ENCODE assay signal across 8 mouse cellular contexts in the genomic region with DNA sequence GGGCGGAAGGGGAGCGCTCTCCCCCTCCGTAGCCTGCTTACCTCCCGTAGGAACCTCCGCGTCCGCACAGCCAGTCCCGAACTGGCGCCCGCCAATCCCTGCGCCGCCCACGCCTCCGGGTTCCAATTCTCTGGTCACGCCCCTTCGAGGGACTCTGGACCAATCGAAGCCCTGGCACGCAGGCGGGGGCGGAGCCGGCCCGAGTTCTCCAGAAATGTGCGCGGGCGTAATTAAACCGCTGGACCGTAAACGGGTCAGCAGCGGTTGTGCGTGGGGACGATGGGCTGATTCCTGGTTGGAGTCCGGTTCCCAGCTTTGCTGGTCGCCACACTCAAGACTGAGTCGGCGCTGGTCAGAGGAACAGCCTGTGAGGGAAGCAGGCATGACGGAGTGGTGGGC. TPM values are rescaled to one million over a fixed set of nuclear protein-coding genes. Genes with fewer than 3 reads are reported as not detected.
DNase-seq lines count a peak whose midpoint lies in the region; ATAC-seq lines count a peak whose summit lies in the region.

Plekhf1 (minus strand) TSS at position 117 of the 399 bp plus-strand sequence.

- peak within 1 kb of the TSS; percentile 60 for H3K9ac ChIP-seq in embryonic facial prominence, embryonic 12.5 days
- H3K9ac ChIP-seq in midbrain, embryonic 12.5 days (replicated peaks) = peak within 1 kb of the TSS; percentile 43

- peaks cover 15% of the 10 kb centered on the region for H3K27me3 ChIP-seq in embryonic facial prominence, embryonic 12.5 days
- peaks cover 26% of the 10 kb centered on the region for H3K27me3 ChIP-seq in limb, embryonic 10.5 days (ENCODE audit: low read depth, poor library complexity, severe bottlenecking)
- H3K27me3 ChIP-seq in midbrain, embryonic 12.5 days = peaks cover 20% of the 10 kb centered on the region

- no peaks in the 10 kb centered on the region for H3K36me3 ChIP-seq in embryonic facial prominence, embryonic 12.5 days
- no peaks in the 10 kb centered on the region for H3K36me3 ChIP-seq in limb, embryonic 10.5 days
- H3K36me3 ChIP-seq in midbrain, embryonic 12.5 days = no peaks in the 10 kb centered on the region

- DNase-seq in 3134 (ENCODE audit: extremely low read depth, insufficient read length, low spot score) = peak; percentile 94
- peak; percentile 96 to 97 for DNase-seq in adrenal gland, postnatal 36 days
- DNase-seq in heart, adult 18-20 months = peak; percentile 97
- peak; percentile 96 for DNase-seq in kidney, adult 18-20 months
- DNase-seq in limb, embryonic 10.5 days (ENCODE audit: low spot score) = peak; percentile 93
- DNase-seq in skeletal muscle tissue, adult 2 months (ENCODE audit: low read depth, low spot score) = peak; percentile 91

- peak; percentile 88 for ATAC-seq in embryonic facial prominence, embryonic 12.5 days (ENCODE audit: insufficient number of reproducible peaks, insufficient read depth, low FRiP score, low TSS enrichment)
- ATAC-seq in midbrain, embryonic 12.5 days (ENCODE audit: low FRiP score, low read depth) = peak; percentile 94

- no peaks in the 10 kb centered on the region for H3K9me3 ChIP-seq in embryonic facial prominence, embryonic 12.5 days
- H3K9me3 ChIP-seq in limb, embryonic 10.5 days (replicated peaks) = no peaks in the 10 kb centered on the region
- H3K9me3 ChIP-seq in midbrain, embryonic 12.5 days = no peaks in the 10 kb centered on the region

- H3K4me3 ChIP-seq in embryonic facial prominence, embryonic 12.5 days = peak within 1 kb of the TSS; percentile 58
- peak within 1 kb of the TSS; percentile 69 for H3K4me3 ChIP-seq in limb, embryonic 10.5 days
- H3K4me3 ChIP-seq in midbrain, embryonic 12.5 days = peak within 1 kb of the TSS; percentile 47

- under 1% methylated on average over 36 of the region's 36 CpGs for WGBS in embryonic facial prominence, embryonic 12.5 days
- under 1% methylated on average over 36 of the region's 36 CpGs for WGBS in limb, embryonic 10.5 days
- under 1% methylated on average over 28 of the region's 36 CpGs for WGBS in midbrain, embryonic 12.5 days

- H3K27ac ChIP-seq in embryonic facial prominence, embryonic 12.5 days = peak within 1 kb of the TSS; percentile 57; the same call in 1 of the 2 replicates
- peak within 1 kb of the TSS; percentile 85 for H3K27ac ChIP-seq in limb, embryonic 10.5 days
- H3K27ac ChIP-seq in midbrain, embryonic 12.5 days (replicated peaks) = no peak within 1 kb of the TSS; the same call in 1 of the 2 replicates

- 0 out of 2 replicates have a peak, but pooled peaks cover 5% of the 10 kb centered on the region for H3K4me1 ChIP-seq in embryonic facial prominence, embryonic 12.5 days
- peaks cover 28% of the 10 kb centered on the region for H3K4me1 ChIP-seq in limb, embryonic 10.5 days
- peaks cover 9% of the 10 kb centered on the region for H3K4me1 ChIP-seq in midbrain, embryonic 12.5 days

- peak within 1 kb of the TSS; percentile 76 for H3K4me2 ChIP-seq in embryonic facial prominence, embryonic 12.5 days (replicated peaks)
- H3K4me2 ChIP-seq in midbrain, embryonic 12.5 days (replicated peaks) = peak within 1 kb of the TSS; percentile 77

RNA-seq across cellular contexts. Expression of gene Plekhf1, which starts in this region (rescaled TPM):
- total RNA-seq in adrenal gland, postnatal 36 days (2021) = 1 to 10 TPM; 2.6 to 4.2 TPM
- 2.8 and 3.6 TPM in 2 replicates for polyA plus RNA-seq in embryonic facial prominence, embryonic 12.5 days (2016; fragmentation: Nextera tagmentation; extraction: Ambion mirVana)
- total RNA-seq in heart, adult 18-20 months (2021) = 10 to 100 TPM; 12.9 to 13.3 TPM
- 2.9 and 4.3 TPM in 2 replicates for polyA plus RNA-seq in limb, embryonic 10.5 days (2016; fragmentation: Nextera tagmentation; extraction: Ambion mirVana)
- polyA plus RNA-seq in midbrain, embryonic 12.5 days (2016; fragmentation: Nextera tagmentation; extraction: Ambion mirVana) = 1.1 and 1.2 TPM in 2 replicates
